Mouse (Mus musculus): Measurements from ENCODE around the gene Prrx2. TPM values are rescaled to one million over a fixed set of nuclear protein-coding genes. Genes with fewer than 3 reads are reported as not detected.

The Prrx2 gene
- total and polyA plus RNA-seq, 2 experiments from 2014 or later = 5.6 to 6.7 TPM

DNA sequence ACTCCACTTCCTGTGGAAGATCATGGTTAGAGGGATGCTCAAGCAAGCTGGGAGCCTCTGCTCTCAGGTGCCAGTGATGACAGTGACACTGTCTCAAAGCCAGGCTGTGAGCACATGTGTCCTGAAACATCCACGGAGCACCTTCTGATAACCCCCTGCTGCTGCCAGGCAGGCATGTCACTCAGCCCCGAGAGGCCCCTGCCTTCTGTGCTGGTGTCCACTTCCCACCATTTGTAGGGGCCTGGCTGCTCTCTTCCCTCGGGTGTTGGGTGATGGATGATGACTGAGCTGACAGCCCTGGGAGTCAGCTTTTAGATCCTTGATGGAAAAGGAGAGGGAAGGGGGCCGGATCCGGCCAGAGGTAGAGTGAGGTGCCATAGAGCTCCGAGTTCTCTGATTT is 12.0 kb downstream of the Prrx2 start:
- TF ChIP-seq CTCF (IDR thresholded peaks at IDR 0.05; ENCODE audit: low read depth) = no peak
- Histone ChIP-seq H3K9ac (replicated peaks; ENCODE audit: low read length) (no peak overlapping the region), H3K4me3 (ENCODE audit: low read length) (no peak overlapping the region), H3K27me3 (ENCODE audit: insufficient read depth, low read length) (peaks cover 15% of the 10 kb centered on the region), H3K4me1 (ENCODE audit: insufficient read depth, low read length) (0 out of 2 replicates have a peak, but pooled peaks cover 2% of the 10 kb centered on the region), H3K36me3 (ENCODE audit: insufficient read depth, low read length) (no peaks in the 10 kb centered on the region), H3K27ac (no peak overlapping the region), H3K4me2 (ENCODE audit: low read depth, low read length) (no peak overlapping the region), H3K9me3 (ENCODE audit: low read length) (no peaks in the 10 kb centered on the region)
- ATAC-seq (no peak), DNase-seq (ENCODE audit: low spot score) (no peak)
- 37% methylated on average over 6 of the region's 6 CpGs for WGBS

DNA sequence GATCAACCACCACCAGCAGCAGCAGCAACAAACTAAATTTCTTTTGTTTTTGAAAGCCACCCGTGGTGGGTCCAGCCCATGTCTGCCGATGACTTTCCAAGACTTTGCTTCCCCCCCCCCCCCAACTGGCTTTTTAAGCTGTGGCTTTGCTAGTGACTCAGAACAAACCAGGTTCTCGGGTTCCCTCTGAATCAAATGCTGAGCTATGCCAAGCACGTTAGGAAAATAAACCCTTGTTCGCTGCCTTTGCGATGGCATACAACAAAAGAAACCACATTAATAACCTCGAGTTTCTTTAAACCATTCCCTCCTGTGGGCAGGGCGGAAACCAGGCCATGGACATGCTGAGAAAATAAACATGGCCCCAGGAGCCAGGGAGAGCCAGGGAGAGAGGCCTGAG is 13.4 kb downstream of the Prrx2 start:
- no peak for ATAC-seq
- H3K27ac ChIP-seq = no peak overlapping the region
- DNase-seq (ENCODE audit: low spot score) = no peak
- no peaks in the 10 kb centered on the region for H3K9me3 ChIP-seq (ENCODE audit: low read length)
- TF ChIP-seq CTCF (IDR thresholded peaks at IDR 0.05; ENCODE audit: low read depth) = no peak
- 49% methylated on average over 8 of the region's 8 CpGs for WGBS
- no peak overlapping the region for H3K4me2 ChIP-seq (ENCODE audit: low read depth, low read length)
- H3K9ac ChIP-seq (replicated peaks; ENCODE audit: low read length) = no peak overlapping the region
- H3K27me3 ChIP-seq (ENCODE audit: insufficient read depth, low read length) = peaks cover 15% of the 10 kb centered on the region
- 0 out of 2 replicates have a peak, but pooled peaks cover 2% of the 10 kb centered on the region for H3K4me1 ChIP-seq (ENCODE audit: insufficient read depth, low read length)
- no peak overlapping the region for H3K4me3 ChIP-seq (ENCODE audit: low read length)
- no peaks in the 10 kb centered on the region for H3K36me3 ChIP-seq (ENCODE audit: insufficient read depth, low read length)

- Histone ChIP-seq H3K4me2 (ENCODE audit: low read depth, low read length) (no peak overlapping the region), H3K36me3 (ENCODE audit: insufficient read depth, low read length) (no peaks in the 10 kb centered on the region), H3K9ac (replicated peaks; ENCODE audit: low read length) (no peak overlapping the region), H3K4me1 (ENCODE audit: insufficient read depth, low read length) (0 out of 2 replicates have a peak, but pooled peaks cover under 1% of the 10 kb centered on the region), H3K27ac (no peak overlapping the region), H3K9me3 (ENCODE audit: low read length) (no peaks in the 10 kb centered on the region), H3K4me3 (ENCODE audit: low read length) (no peak overlapping the region), H3K27me3 (ENCODE audit: insufficient read depth, low read length) (peaks cover under 1% of the 10 kb centered on the region; the same call in 1 of the 2 replicates)
- ATAC-seq = no peak
- DNase-seq (ENCODE audit: low spot score) = no peak
- WGBS = 56% methylated on average over 6 of the region's 6 CpGs
- no peak for TF ChIP-seq CTCF (IDR thresholded peaks at IDR 0.05; ENCODE audit: low read depth)
Measured at GRCm38 (mm10) chr2:30850581-30850980, 15.8 kb downstream of the Prrx2 start.

- ATAC-seq (no peak), DNase-seq (ENCODE audit: low spot score) (no peak)
- no peak overlapping the region for H3K9ac ChIP-seq (replicated peaks; ENCODE audit: low read length)
- no peaks in the 10 kb centered on the region for H3K9me3 ChIP-seq (ENCODE audit: low read length)
- no peak for TF ChIP-seq CTCF (IDR thresholded peaks at IDR 0.05; ENCODE audit: low read depth)
- WGBS = 31% methylated on average over 20 of the region's 20 CpGs
- H3K27ac ChIP-seq = no peak overlapping the region
- no peaks in the 10 kb centered on the region for H3K27me3 ChIP-seq (ENCODE audit: insufficient read depth, low read length)
- 0 out of 2 replicates have a peak, but pooled peaks cover 5% of the 10 kb centered on the region for H3K4me1 ChIP-seq (ENCODE audit: insufficient read depth, low read length)
- H3K4me3 ChIP-seq (ENCODE audit: low read length) = no peak overlapping the region
- H3K4me2 ChIP-seq (ENCODE audit: low read depth, low read length) = no peak overlapping the region
- H3K36me3 ChIP-seq (ENCODE audit: insufficient read depth, low read length) = no peaks in the 10 kb centered on the region
Measured at GRCm38 (mm10) chr2:30852771-30853313, 18.1 kb downstream of the Prrx2 start.

DNA sequence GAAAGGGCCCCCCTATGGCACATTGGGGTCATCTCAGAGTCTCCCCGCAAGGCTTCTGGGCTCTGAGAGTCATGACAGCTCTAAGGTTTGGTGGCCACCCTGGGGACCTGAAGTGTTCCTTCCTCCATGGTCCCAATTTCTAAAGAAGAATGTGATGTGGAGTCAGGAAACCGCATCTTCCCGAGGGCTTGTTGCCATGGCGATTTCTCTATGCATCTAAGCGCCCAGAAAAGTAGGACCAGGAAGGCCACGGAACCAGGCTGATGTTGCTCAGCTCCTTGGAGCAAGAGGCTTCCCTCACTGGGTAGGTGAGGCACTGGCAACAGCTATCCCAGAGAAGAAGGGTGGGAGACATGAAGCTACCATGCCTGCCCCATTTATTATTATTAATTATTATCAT is 22.3 kb downstream of the Prrx2 start:
- Histone ChIP-seq H3K9me3 (ENCODE audit: low read length) (no peaks in the 10 kb centered on the region), H3K36me3 (ENCODE audit: insufficient read depth, low read length) (no peaks in the 10 kb centered on the region), H3K4me3 (ENCODE audit: low read length) (no peak overlapping the region), H3K4me2 (ENCODE audit: low read depth, low read length) (no peak overlapping the region), H3K27me3 (ENCODE audit: insufficient read depth, low read length) (no peaks in the 10 kb centered on the region), H3K9ac (replicated peaks; ENCODE audit: low read length) (no peak overlapping the region), H3K4me1 (ENCODE audit: insufficient read depth, low read length) (0 out of 2 replicates have a peak, but pooled peaks cover 5% of the 10 kb centered on the region), H3K27ac (no peak overlapping the region)
- 59% methylated on average over 6 of the region's 6 CpGs for WGBS
- no peak for TF ChIP-seq CTCF (IDR thresholded peaks at IDR 0.05; ENCODE audit: low read depth)
- DNase-seq (ENCODE audit: low spot score) = peak; percentile 63
- ATAC-seq = no peak

- Histone ChIP-seq H3K27ac (no peak overlapping the region), H3K9me3 (ENCODE audit: low read length) (no peaks in the 10 kb centered on the region), H3K4me2 (ENCODE audit: low read depth, low read length) (no peak overlapping the region), H3K36me3 (ENCODE audit: insufficient read depth, low read length) (no peaks in the 10 kb centered on the region), H3K27me3 (ENCODE audit: insufficient read depth, low read length) (peaks cover 2% of the 10 kb centered on the region; the same call in 1 of the 2 replicates), H3K4me1 (ENCODE audit: insufficient read depth, low read length) (0 out of 2 replicates have a peak, but pooled peaks cover 8% of the 10 kb centered on the region), H3K4me3 (ENCODE audit: low read length) (no peak overlapping the region), H3K9ac (replicated peaks; ENCODE audit: low read length) (no peak overlapping the region)
- WGBS = 80% methylated on average over 5 of the region's 5 CpGs
- ATAC-seq (no peak), DNase-seq (ENCODE audit: low spot score) (no peak)
- no peak for TF ChIP-seq CTCF (IDR thresholded peaks at IDR 0.05; ENCODE audit: low read depth)
Measured at GRCm38 (mm10) chr2:30859782-30860181, 25.0 kb downstream of the Prrx2 start.

- no peak overlapping the region for H3K27ac ChIP-seq
- ATAC-seq (no peak), DNase-seq (ENCODE audit: low spot score) (no peak)
- no peaks in the 10 kb centered on the region for H3K9me3 ChIP-seq (ENCODE audit: low read length)
- H3K27me3 ChIP-seq (ENCODE audit: insufficient read depth, low read length) = peaks cover 3% of the 10 kb centered on the region; the same call in 1 of the 2 replicates
- 40% methylated on average over 4 of the region's 4 CpGs for WGBS
- no peak for TF ChIP-seq CTCF (IDR thresholded peaks at IDR 0.05; ENCODE audit: low read depth)
- H3K4me3 ChIP-seq (ENCODE audit: low read length) = no peak overlapping the region
- no peak overlapping the region for H3K9ac ChIP-seq (replicated peaks; ENCODE audit: low read length)
- 0 out of 2 replicates have a peak, but pooled peaks cover 4% of the 10 kb centered on the region for H3K4me1 ChIP-seq (ENCODE audit: insufficient read depth, low read length)
- H3K36me3 ChIP-seq (ENCODE audit: insufficient read depth, low read length) = no peaks in the 10 kb centered on the region
- H3K4me2 ChIP-seq (ENCODE audit: low read depth, low read length) = no peak overlapping the region
Measured at GRCm38 (mm10) chr2:30862081-30862480, 27.3 kb downstream of the Prrx2 start.

Data from hindbrain, postnatal 0 days (tissue).